Mouse (Mus musculus) CD4-positive, CD25-positive, alpha-beta regulatory T cell, adult 4 months (primary cell): ENCODE data around the gene Rbm34. TPM values are rescaled to one million over a fixed set of nuclear protein-coding genes. Genes with fewer than 3 reads are reported as not detected.
A peak's percentile ranks its signal among the peaks of the same experiment; 100 is the strongest.

Experiments used
- ATAC-seq: one replicate; pipeline ENCODE4 v1.8.0; 2017
- polyA plus RNA-seq, 2 experiments: library from polyadenylated mRNA; unstranded; fragments of 100-300 nt; shearing (Covaris generic); gene quantifications; one replicate each; pipeline ENCODE4 v1.2.1; 2017

The Rbm34 gene
- 10 to 100 TPM; 12.7 to 20.8 TPM for polyA plus RNA-seq

- ATAC-seq = peak; percentile 100
These were observed at the start of gene Rbm34 for GRCm38 (mm10) chr8:126970579-126971313. Rbm34 (minus strand) TSS chr8:126971071.

DNA sequence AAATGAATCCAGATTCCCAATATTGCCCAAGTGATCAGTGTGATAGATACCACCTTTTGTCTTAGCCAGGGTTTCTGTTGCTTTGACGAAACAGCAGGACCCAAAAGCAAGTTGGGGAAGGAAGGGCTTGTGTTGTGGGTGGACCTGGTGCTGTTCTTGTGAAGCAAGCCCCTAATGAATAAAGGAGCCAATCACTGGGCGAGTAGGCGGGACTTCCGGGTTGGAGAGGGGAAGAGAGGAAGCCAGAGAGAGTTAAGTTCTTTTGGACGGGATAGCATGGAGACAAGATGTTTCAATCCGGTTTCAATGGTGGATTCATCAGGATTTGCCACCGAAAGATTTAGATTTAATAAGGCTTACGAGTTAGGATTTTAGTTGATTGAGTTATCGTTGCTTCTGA, 40.8 kb upstream of the Rbm34 start:
- ATAC-seq = no peak

DNA sequence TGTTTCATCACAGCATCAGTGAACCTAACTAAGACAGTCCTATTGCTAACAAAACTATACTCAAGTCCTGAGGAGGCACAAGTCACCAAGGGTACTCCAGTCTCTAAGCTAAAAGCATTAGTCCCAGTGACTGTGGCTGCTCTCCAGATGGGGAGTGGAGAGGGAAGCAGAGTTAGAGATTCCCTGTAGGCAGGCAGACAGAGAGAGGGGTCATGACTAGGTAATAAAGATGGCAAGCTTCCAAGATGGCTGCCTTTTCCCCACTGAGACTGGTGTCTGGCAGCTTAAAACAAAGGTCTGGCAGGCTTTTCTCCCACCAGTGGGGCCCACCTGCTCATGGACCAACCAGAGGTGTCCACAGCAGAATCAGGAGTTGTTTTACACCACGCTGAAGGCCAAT, 23.6 kb upstream of the Rbm34 start:
- ATAC-seq = no peak

- no peak for ATAC-seq
These were observed 18.7 kb upstream of the Rbm34 start for GRCm38 (mm10) chr8:126989363-126990153.

GRCm38 (mm10) chr8:126988346-126989006, 17.6 kb upstream of the Rbm34 start:
- no peak for ATAC-seq

DNA sequence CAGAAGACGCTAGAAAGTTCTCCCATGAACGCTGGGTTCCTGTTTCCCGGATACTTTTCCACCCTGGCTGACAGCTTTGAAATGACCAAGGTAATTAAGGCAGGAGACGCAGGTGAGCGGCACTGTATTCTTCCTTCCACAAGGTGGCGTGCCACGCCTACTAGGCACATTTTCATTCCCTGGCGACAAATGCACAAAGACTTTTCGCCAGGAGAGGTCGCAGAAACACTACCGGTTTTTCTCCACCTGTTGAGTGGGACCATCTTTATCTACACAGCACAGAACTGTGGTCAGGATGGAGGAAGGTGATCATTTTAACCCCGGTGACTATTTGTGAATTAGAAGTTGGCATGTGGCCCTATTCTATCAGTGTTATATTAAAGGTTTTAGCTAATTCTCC, 15.6 kb upstream of the Rbm34 start:
- ATAC-seq = peak; percentile 96

- no peak for ATAC-seq
These were observed 9.2 kb upstream of the Rbm34 start for GRCm38 (mm10) chr8:126980046-126980445.

DNA sequence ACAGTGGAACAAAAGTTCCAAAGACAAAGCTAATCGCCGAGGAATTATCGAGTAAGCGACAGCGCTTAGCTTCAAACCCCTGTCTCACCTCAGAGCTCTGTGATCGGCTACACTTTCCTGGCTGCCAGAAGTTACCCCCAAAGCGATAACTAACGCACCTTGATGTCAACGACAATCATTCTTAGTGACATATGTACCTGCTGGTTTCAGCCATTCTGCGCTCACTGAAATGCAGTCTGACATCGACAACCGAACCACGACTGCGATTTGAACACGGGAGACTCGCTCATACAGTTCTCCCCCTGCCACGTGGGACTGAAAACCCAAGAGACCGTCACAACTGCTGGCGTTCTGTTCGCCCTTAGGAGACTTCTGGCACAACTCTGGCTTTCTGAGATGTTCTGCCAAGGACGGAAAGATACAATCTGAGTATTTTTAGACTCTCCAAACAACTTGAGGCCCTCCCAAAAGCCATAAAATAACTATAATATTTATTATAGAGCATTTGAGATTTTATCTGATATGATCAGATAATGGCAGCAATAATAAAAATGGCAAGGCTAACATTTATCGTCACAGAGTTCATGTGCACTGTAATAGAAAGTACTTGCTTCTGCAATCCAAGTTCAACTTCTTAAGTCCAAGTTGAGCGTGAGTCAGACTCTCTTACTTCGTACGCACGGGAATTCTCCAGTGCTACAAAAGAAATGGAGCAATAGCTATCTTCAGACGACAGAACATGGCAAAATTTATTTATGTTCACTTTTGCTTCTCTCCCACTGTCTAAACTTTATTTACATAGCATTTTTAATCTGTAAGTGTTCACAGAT, 8.4 kb upstream of the Rbm34 start:
- peak; percentile 51 for ATAC-seq

- ATAC-seq = peak; percentile 23
These were observed 7.7 kb upstream of the Rbm34 start for GRCm38 (mm10) chr8:126978535-126978934.

- ATAC-seq = no peak
These were observed 7.2 kb upstream of the Rbm34 start for GRCm38 (mm10) chr8:126978028-126978427.

DNA sequence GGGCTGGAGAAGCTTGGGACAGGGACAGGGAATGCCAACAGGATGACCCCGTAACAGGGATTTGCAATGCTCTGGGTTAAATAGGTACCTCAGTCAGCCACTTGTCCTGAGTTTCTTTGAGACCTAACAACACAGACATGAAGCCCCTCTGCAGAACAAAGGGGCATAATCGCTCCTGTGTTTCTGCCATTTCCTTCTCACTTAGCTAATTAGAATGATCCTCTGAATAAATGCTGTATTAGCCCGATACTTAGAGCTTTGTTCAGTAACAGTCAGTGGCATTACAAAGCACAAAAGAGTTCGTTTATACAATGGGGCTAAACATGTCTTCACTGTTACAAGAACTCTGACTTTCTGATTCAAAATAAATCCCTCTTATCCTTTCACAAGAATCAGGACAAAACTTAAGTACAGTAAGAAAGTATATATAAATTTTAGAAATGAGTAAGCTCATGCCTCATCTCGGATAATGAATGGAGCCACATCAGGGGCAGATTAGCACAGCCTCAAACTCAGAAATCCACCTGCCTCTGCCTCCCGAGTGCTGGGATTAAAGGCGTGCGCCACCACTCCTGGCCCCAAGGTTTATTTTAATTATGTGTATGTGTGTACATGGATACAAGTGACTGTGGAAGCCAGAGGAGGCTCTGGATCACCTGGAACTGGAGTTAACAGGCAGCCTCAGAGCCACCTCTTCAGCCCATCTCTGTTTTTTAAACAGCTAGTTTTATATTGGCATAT, 5.9 kb upstream of the Rbm34 start:
- ATAC-seq = no peak

GRCm38 (mm10) chr8:126975706-126976105, 4.8 kb upstream of the Rbm34 start:
- no peak for ATAC-seq

- ATAC-seq = no peak
These were observed 3.6 kb upstream of the Rbm34 start for GRCm38 (mm10) chr8:126974511-126974910.

DNA sequence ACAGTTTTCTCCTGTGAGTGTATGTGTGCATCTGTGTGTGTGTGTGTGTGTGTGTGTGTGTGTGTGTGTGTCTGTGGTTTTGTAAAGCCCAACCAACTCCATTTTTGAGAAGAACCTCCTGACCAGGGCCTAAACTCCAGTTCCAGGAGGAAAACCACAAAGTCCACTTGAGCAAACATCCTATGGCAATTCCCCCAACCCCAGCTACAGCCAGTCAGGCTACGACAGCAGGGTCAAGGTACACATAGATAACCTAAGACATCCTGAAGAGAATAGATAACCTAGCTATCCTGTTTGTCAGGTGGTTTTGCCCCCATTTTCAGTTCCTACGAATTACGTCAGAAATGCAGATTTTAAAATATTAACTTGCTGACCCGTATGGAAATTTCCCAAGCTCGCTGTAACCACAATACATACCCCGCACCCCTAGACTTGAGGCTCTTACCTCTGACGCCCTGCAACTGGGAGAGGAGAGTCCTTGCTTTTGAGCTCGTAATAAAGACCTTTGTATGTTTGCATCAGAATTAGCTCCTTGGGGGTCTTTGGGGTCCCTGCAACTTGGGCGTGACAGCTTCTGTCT, 2.9 kb upstream of the Rbm34 start:
- no peak for ATAC-seq

DNA sequence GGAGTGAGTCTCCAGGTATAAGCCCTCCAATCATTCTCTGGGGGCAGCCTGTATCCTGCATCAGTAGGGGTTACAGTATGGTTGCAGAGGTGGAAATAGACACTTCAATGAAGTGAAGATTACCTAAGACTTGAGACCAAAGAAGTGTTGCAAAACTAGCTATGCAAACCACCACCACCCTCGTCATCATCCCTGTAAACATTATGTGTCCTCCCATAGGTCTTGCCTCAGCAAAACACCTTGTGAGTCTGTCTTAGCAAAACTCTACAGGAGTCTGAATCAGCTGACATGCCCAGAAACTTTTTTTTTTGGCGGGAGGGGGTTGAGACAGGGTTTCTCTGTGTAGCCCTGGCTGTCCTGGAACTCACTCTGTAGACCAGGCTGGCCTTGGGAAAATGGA, 1.8 kb upstream of the Rbm34 start:
- no peak for ATAC-seq

DNA sequence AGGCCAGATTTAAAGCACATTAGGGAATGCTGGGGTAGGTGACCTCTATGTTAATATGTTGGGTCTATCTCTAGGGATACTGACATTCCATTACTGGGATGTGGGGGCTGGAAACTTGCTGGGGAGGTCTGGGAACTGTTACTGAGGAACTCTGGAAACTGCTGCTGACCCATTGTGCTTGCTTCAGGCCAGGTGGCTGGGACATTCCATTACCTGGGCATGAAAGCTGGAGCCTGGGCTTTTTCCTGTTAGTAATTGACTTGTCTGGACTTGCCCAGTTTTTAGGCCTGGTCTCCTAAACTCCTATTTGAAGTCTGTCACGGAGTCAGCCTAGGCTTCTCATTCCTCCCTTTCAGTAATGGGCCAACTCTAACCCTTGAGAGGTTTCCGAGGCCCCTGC, 1.2 kb upstream of the Rbm34 start:
- ATAC-seq = no peak

DNA sequence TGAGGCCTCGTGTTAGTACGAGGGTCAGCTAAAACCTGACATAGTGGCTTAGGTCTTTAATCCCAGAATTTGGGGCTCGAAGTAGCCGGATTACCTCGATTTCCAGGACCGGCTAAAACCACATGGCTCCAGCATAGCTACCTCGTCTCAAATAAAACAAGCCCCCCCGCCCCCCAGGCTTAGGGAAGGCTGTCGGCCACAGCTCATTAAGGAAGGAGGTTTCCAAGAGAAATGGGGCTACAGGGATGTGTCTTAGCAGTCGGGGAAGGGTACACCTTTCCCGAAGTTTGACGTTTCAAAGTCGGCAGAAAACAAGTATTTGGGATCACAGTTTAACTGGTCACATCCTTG, 418 bp upstream of the Rbm34 start:
- peak; percentile 5 for ATAC-seq

DNA sequence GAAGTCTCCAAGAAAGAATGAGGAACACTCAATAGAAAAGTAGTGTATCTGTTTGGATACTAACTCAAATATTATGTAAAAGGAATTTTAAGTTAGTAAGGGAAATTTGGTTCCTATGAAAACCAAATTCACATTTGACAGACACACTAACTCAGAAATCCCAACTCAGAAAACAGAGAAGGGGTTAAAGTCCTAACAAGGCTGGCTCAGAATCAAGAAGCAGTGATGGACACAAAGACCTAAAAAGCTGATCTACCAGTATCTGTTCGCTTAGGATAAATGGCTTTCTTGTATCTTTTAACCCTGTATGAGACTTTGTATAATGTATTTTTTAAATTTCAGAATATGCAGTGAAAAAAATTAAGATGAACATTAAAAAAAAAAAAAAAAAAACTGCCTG, 1.3 kb downstream of the Rbm34 start:
- ATAC-seq = no peak

DNA sequence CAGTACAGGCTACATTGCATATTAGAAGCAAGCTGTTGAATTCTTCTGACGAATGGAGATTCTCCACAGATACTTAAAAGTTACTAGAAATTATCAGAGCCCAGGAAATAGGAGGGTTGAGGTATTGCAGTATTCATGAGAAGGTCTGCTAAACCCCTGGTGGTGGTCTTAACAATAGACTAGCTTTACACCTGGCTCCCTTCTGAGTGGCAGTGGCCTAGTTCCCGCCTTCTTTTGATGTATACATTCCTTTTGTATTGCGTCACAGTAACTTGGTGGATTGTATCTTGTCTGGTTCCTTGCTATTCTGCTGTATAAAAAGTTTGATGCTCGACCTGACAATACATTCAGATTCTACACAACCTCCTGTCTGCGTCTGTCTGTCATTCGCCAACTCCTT, 2.8 kb downstream of the Rbm34 start:
- no peak for ATAC-seq

GRCm38 (mm10) chr8:126965246-126965645, 5.6 kb downstream of the Rbm34 start:
- no peak for ATAC-seq

- ATAC-seq = no peak
These were observed 8.0 kb downstream of the Rbm34 start for GRCm38 (mm10) chr8:126962871-126963270.

DNA sequence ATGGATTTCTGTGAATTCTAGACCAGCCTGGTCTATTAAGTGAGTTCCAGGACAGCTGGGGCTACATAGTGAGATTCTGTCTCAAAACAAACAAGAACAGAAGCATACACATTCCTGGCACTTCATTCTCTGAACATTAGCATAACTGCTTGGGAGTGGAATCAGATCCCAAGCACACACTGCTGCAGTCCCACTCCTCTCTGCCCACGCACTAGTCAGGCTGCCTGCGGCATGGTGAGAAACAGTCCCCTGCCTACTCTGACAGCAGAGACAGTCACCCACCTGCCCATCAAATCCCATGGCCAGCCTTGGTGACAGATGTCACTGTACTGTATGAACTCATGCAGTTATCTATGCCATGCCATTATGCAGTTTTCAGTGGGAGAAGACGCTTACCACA, 9.4 kb downstream of the Rbm34 start:
- ATAC-seq = no peak
